Mouse (Mus musculus): ENCODE data around the gene 4933405L10Rik. TPM values are rescaled to one million over a fixed set of nuclear protein-coding genes. Genes with fewer than 3 reads are reported as not detected.

The 4933405L10Rik gene
- total RNA-seq, 4 experiments from 2014 or later: 0.44 to 0.46 TPM; not detected in 2

- DNase-seq (ENCODE audit: low spot score in 2 of 2): no peak
These were observed 46.5 kb downstream of the 4933405L10Rik start for GRCm38 (mm10) chr8:105753916-105754315.

GRCm38 (mm10) chr8:105754688-105755087 lies 47.2 kb downstream of the 4933405L10Rik start:
- DNase-seq (ENCODE audit: low spot score in 2 of 2): no peak

GRCm38 (mm10) chr8:105757796-105758276 lies 50.4 kb downstream of the 4933405L10Rik start:
- no peak for DNase-seq (ENCODE audit: low spot score in 2 of 2)

- DNase-seq (ENCODE audit: low spot score in 2 of 2): peak; percentile 92 to 94
These were observed 51.0 kb downstream of the 4933405L10Rik start, which contains the start of gene Gfod2 for GRCm38 (mm10) chr8:105758277-105759108. TSS of gene Gfod2 (minus strand) at chr8:105758664.

Other genes with a start within 250 kb of the 4933405L10Rik start
- 10 to 100 TPM; 59.3 to 66.5 (median 60.9) TPM for gene Tppp3, start 236.1 kb upstream of the 4933405L10Rik start, total RNA-seq (2022)
- gene Zdhhc1, start 210.8 kb upstream of the 4933405L10Rik start, total RNA-seq (2022): 10 to 100 TPM; 38.3 to 45.8 (median 42.9) TPM
- gene Hsd11b2, start 188.9 kb upstream of the 4933405L10Rik start, total RNA-seq (2022): not detected
- gene Atp6v0d1, start 141.6 kb upstream of the 4933405L10Rik start, total RNA-seq (2022): 100 to 1,000 TPM; 297 to 314 (median 303) TPM
- gene Ripor1, start 102.4 kb upstream of the 4933405L10Rik start, total RNA-seq (2022): 10 to 100 TPM; 65.5 to 70.5 (median 67.3) TPM
- gene Ctcf, start 71.1 kb upstream of the 4933405L10Rik start, total RNA-seq (2022): 10 to 100 TPM; 65.3 to 80.8 (median 68.8) TPM
- gene Agrp, start 70.3 kb upstream of the 4933405L10Rik start, total RNA-seq (2022): not detected
- 10 to 100 TPM; 57.2 to 62.8 (median 58.3) TPM for gene Carmil2, start 21.4 kb upstream of the 4933405L10Rik start, total RNA-seq (2022)
- 10 to 100 TPM; 49.0 to 53.8 (median 50.9) TPM for gene Acd, start 6.6 kb upstream of the 4933405L10Rik start, total RNA-seq (2022)
- gene Pard6a, start 6.5 kb upstream of the 4933405L10Rik start, total RNA-seq (2022): 10 to 100 TPM; 34.7 to 42.3 (median 39.2) TPM
- 10 to 100 TPM in 1 of 4 experiments, 1 to 10 TPM in 3; 9.0 to 11.2 (median 9.3) TPM for gene Enkd1, start 555 bp downstream of the 4933405L10Rik start, total RNA-seq (2022)
- gene Gfod2, start 51.0 kb downstream of the 4933405L10Rik start, total RNA-seq (2022): 10 to 100 TPM; 14.5 to 21.4 (median 18.3) TPM
- gene Ranbp10, start 119.7 kb downstream of the 4933405L10Rik start, total RNA-seq (2022): 10 to 100 TPM; 20.1 to 24.4 (median 22.4) TPM
- under 1 TPM in 1 of 4 experiments, not detected in 3; 0.16 TPM for gene Tsnaxip1, start 120.1 kb downstream of the 4933405L10Rik start, total RNA-seq (2022)
- gene Cenpt, start 145.6 kb downstream of the 4933405L10Rik start, total RNA-seq (2022): 10 to 100 TPM; 14.4 to 17.8 (median 16.0) TPM
- 10 to 100 TPM; 36.8 to 41.5 (median 37.4) TPM for gene Thap11, start 147.5 kb downstream of the 4933405L10Rik start, total RNA-seq (2022)
- 10 to 100 TPM; 19.8 to 39.6 (median 23.2) TPM for gene Nutf2, start 152.9 kb downstream of the 4933405L10Rik start, total RNA-seq (2022)
- 10 to 100 TPM; 56.5 to 64.4 (median 62.9) TPM for gene Edc4, start 173.2 kb downstream of the 4933405L10Rik start, total RNA-seq (2022)
- gene Nrn1l, start 185.9 kb downstream of the 4933405L10Rik start, total RNA-seq (2022): 1 to 10 TPM; 4.3 to 5.6 (median 4.9) TPM
- gene Pskh1, start 192.8 kb downstream of the 4933405L10Rik start, total RNA-seq (2022): 10 to 100 TPM in 1 of 4 experiments, 1 to 10 TPM in 3; 8.5 to 11.2 (median 9.1) TPM
- gene Ctrl, start 226.2 kb downstream of the 4933405L10Rik start, total RNA-seq (2022): 1 to 10 TPM in 1 of 4 experiments, under 1 TPM in 2, not detected in 1; 0.67 to 1.2 (median 0.98) TPM
- 10 to 100 TPM; 82.5 to 92.6 (median 90.1) TPM for gene Psmb10, start 230.8 kb downstream of the 4933405L10Rik start, total RNA-seq (2022)
- 10 to 100 TPM; 19.5 to 27.1 (median 23.5) TPM for gene Lcat, start 235.7 kb downstream of the 4933405L10Rik start, total RNA-seq (2022)